Mouse (Mus musculus): ENCODE data around the gene Gm37240. TPM values are rescaled to one million over a fixed set of nuclear protein-coding genes. Genes with fewer than 3 reads are reported as not detected.

Gene Gm37240
- polyA plus RNA-seq, 1 experiment from 2014 or later, result 0.43 TPM

DNA sequence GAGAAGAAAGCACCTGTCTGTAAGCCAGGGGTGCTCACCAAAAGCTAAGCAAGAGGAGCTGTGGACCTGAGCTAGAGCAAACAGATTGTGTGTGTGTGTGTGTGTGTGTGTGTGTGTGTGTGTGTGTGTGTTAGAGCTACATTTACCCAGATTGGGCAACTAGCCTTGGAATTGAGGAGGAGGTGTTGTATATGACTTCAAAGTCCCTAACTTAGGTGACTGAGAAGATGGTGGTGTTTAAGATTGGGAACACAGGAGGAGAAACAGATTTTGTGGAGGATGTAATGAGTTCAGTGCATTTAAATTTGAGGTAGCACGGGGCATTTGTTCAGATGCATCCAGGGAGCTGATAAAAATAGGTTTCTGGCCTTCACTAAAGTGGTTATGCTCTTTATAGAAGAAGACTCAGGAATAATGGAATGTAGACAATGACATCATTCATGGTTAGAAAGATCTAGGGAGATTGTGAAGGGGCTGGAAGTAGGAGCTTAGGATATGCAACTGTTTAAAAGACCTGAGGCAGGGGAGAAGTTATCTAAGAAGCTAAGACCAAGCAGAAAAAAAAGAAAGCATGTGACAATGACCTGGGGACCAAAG lies 365.9 kb downstream of the Gm37240 start:
- Histone ChIP-seq H3K4me1 (replicated peaks; ENCODE audit: control insufficient read depth, insufficient read depth, low read length) (no peaks in the 10 kb centered on the region), H3K9me3 (ENCODE audit: control insufficient read depth, low read length) (no peaks in the 10 kb centered on the region), H3K9ac (ENCODE audit: low read length) (no peak overlapping the region), H3K4me2 (ENCODE audit: low read depth, low read length, severe bottlenecking) (no peak overlapping the region), H3K36me3 (ENCODE audit: control insufficient read depth, insufficient read depth, low read length) (no peaks in the 10 kb centered on the region), H3K27ac (ENCODE audit: low read depth, low read length) (no peak overlapping the region), H3K4me3 (ENCODE audit: low read depth, low read length) (no peak overlapping the region), H3K27me3 (ENCODE audit: control insufficient read depth, insufficient read depth, low read length) (no peaks in the 10 kb centered on the region)
- 93% methylated on average over 1 of the region's 1 CpGs for WGBS
- DNase-seq (ENCODE audit: low spot score), result no peak
- no peak for ATAC-seq (replicated peaks; ENCODE audit: low FRiP score)

DNA sequence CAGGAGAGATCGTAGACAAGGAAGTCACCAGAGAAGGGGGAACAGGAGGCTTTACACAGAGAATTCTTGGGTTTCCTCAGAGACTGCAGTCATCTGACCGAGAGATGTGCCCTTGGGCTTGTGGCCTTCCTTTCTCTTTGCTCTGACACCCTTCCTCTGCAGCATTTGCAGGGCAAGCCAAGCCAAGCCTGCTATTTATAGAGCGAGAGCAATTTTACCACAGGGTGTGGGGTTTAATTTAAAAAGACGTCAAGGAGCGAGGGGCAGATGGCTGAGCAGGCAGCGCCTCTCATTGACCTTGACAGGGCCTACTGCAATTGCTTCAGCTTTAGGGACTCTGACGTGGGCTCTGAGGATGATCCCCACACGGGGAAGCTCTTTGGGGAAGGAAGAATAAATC lies 368.6 kb downstream of the Gm37240 start:
- DNase-seq (ENCODE audit: low spot score) (no peak), ATAC-seq (replicated peaks; ENCODE audit: low FRiP score) (no peak)
- Histone ChIP-seq H3K27me3 (ENCODE audit: control insufficient read depth, insufficient read depth, low read length) (no peaks in the 10 kb centered on the region), H3K4me3 (ENCODE audit: low read depth, low read length) (no peak overlapping the region), H3K4me1 (replicated peaks; ENCODE audit: control insufficient read depth, insufficient read depth, low read length) (no peaks in the 10 kb centered on the region), H3K36me3 (ENCODE audit: control insufficient read depth, insufficient read depth, low read length) (no peaks in the 10 kb centered on the region), H3K9ac (ENCODE audit: low read length) (no peak overlapping the region), H3K9me3 (ENCODE audit: control insufficient read depth, low read length) (no peaks in the 10 kb centered on the region), H3K4me2 (ENCODE audit: low read depth, low read length, severe bottlenecking) (no peak overlapping the region), H3K27ac (ENCODE audit: low read depth, low read length) (no peak overlapping the region)
- 83% methylated on average over 8 of the region's 8 CpGs for WGBS

DNA sequence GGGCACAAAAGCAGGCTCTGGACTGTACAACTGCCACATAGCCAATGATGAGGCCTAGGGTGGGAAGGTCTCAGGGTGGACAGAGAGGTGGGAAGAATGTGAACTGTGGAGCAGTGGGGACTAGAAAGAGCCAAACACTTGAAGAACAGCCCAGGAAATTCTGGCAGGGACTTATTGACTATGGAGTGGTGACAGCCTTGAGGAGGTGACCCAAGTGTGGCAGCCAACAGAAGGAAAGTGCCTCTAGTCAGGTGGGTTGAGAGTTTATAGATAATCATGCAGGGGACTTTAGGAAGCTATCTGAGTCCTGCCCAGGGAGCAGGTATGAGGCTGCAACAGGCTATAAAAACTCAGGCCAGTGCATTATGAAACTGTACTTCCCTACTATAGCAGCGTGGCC lies 369.2 kb downstream of the Gm37240 start:
- 100% methylated on average over 1 of the region's 1 CpGs for WGBS
- Histone ChIP-seq H3K9me3 (ENCODE audit: control insufficient read depth, low read length) (no peaks in the 10 kb centered on the region), H3K9ac (ENCODE audit: low read length) (no peak overlapping the region), H3K36me3 (ENCODE audit: control insufficient read depth, insufficient read depth, low read length) (no peaks in the 10 kb centered on the region), H3K4me3 (ENCODE audit: low read depth, low read length) (no peak overlapping the region), H3K27ac (ENCODE audit: low read depth, low read length) (no peak overlapping the region), H3K4me1 (replicated peaks; ENCODE audit: control insufficient read depth, insufficient read depth, low read length) (no peaks in the 10 kb centered on the region), H3K27me3 (ENCODE audit: control insufficient read depth, insufficient read depth, low read length) (no peaks in the 10 kb centered on the region), H3K4me2 (ENCODE audit: low read depth, low read length, severe bottlenecking) (no peak overlapping the region)
- DNase-seq (ENCODE audit: low spot score) (no peak), ATAC-seq (replicated peaks; ENCODE audit: low FRiP score) (no peak)

DNA sequence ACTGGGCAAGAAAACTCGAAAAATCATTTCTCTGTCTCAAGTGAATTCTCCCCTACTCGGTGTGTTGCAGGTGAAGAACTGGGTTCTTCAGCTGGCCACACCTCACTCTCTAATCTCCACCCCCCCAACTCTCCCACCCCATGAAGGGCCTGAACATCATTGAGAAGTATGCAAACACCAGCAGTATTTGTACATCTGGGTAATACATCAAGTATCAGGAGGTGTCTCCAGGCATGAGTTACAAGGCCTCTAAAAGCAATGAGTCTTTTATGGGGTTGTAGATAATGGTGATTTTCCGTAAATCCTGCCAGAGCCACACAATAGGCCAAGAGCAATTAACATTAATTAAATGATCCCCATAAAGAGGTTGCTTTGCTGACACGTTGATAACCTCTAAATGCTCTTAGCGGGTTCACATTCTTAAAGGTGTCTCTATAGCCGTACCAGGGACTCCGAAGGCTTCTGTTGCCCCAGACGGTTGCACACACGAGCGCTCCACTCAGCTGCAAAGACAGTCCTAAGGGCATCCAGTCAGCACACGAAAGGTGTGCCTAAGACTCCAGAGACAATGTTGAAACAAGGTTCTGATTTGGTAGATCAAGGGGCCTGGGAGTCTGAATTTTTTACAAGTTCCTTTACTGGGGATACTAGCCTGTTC lies 370.4 kb downstream of the Gm37240 start:
- Histone ChIP-seq H3K27ac (ENCODE audit: low read depth, low read length) (no peak overlapping the region), H3K4me2 (ENCODE audit: low read depth, low read length, severe bottlenecking) (no peak overlapping the region), H3K4me3 (ENCODE audit: low read depth, low read length) (no peak overlapping the region), H3K4me1 (replicated peaks; ENCODE audit: control insufficient read depth, insufficient read depth, low read length) (no peaks in the 10 kb centered on the region), H3K27me3 (ENCODE audit: control insufficient read depth, insufficient read depth, low read length) (no peaks in the 10 kb centered on the region), H3K36me3 (ENCODE audit: control insufficient read depth, insufficient read depth, low read length) (no peaks in the 10 kb centered on the region), H3K9me3 (ENCODE audit: control insufficient read depth, low read length) (no peaks in the 10 kb centered on the region), H3K9ac (ENCODE audit: low read length) (no peak overlapping the region)
- DNase-seq (ENCODE audit: low spot score), result no peak
- no peak for ATAC-seq (replicated peaks; ENCODE audit: low FRiP score)
- 64% methylated on average over 11 of the region's 11 CpGs for WGBS

DNA sequence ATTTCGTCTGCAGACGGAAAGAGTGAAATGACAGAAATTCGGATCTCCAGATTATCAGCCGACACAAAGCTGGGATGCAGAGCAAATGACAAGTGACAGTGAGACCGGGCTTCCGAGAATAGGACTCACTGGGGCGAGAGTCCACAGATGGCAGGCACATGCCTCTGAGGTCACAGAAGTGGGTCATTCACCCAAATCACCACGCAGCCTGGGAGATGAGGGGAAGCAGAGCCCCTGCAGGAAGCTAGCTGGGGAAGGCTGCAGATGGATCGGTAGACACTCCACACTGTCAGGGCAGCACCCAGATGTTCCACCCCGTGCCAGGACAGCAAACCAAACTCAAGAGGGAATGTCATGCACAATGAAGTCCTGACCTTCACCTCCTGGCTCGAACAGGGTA lies 372.6 kb downstream of the Gm37240 start:
- H3K27ac ChIP-seq (ENCODE audit: low read depth, low read length), result no peak overlapping the region
- no peaks in the 10 kb centered on the region for H3K4me1 ChIP-seq (replicated peaks; ENCODE audit: control insufficient read depth, insufficient read depth, low read length)
- DNase-seq (ENCODE audit: low spot score), result no peak
- no peaks in the 10 kb centered on the region for H3K9me3 ChIP-seq (ENCODE audit: control insufficient read depth, low read length)
- no peak overlapping the region for H3K9ac ChIP-seq (ENCODE audit: low read length)
- WGBS, result 86% methylated on average over 11 of the region's 11 CpGs
- H3K4me3 ChIP-seq (ENCODE audit: low read depth, low read length), result no peak overlapping the region
- no peaks in the 10 kb centered on the region for H3K36me3 ChIP-seq (ENCODE audit: control insufficient read depth, insufficient read depth, low read length)
- no peaks in the 10 kb centered on the region for H3K27me3 ChIP-seq (ENCODE audit: control insufficient read depth, insufficient read depth, low read length)
- H3K4me2 ChIP-seq (ENCODE audit: low read depth, low read length, severe bottlenecking), result no peak overlapping the region
- no peak for ATAC-seq (replicated peaks; ENCODE audit: low FRiP score)

DNA sequence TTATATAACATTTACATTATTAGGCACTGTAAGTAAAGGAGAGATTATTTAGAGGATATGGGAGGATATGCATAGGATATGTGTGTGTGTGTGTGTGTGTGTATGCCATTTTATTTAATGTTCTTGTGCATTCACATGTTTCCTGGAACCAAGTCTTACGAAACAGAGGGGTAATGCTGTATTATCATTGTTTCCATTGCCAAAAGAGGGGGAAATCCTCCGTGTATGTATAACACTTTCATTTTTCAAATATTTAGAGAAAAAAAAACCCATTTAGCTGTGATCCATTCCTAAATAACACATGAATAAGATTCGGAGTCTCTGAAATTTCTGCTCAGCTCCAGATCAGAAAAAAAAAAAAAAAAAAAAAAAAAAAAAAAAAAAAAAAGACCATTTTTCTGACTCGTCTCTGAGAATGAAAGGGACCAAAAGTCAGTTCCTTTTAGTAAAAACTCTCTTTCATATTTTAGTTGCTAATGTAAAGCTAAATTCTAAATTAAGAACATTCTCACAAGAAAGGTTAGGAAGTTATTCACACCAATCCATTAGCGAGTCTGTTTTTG lies 378.5 kb downstream of the Gm37240 start:
- DNase-seq (ENCODE audit: low spot score) (no peak), ATAC-seq (replicated peaks; ENCODE audit: low FRiP score) (no peak)
- H3K4me3 ChIP-seq (ENCODE audit: low read depth, low read length), result no peak overlapping the region
- H3K9me3 ChIP-seq (ENCODE audit: control insufficient read depth, low read length), result no peaks in the 10 kb centered on the region
- H3K4me1 ChIP-seq (replicated peaks; ENCODE audit: control insufficient read depth, insufficient read depth, low read length), result no peaks in the 10 kb centered on the region
- H3K4me2 ChIP-seq (ENCODE audit: low read depth, low read length, severe bottlenecking), result no peak overlapping the region
- WGBS, result 87% methylated on average over 5 of the region's 5 CpGs
- no peaks in the 10 kb centered on the region for H3K36me3 ChIP-seq (ENCODE audit: control insufficient read depth, insufficient read depth, low read length)
- no peak overlapping the region for H3K27ac ChIP-seq (ENCODE audit: low read depth, low read length)
- H3K9ac ChIP-seq (ENCODE audit: low read length), result no peak overlapping the region
- H3K27me3 ChIP-seq (ENCODE audit: control insufficient read depth, insufficient read depth, low read length), result no peaks in the 10 kb centered on the region

DNA sequence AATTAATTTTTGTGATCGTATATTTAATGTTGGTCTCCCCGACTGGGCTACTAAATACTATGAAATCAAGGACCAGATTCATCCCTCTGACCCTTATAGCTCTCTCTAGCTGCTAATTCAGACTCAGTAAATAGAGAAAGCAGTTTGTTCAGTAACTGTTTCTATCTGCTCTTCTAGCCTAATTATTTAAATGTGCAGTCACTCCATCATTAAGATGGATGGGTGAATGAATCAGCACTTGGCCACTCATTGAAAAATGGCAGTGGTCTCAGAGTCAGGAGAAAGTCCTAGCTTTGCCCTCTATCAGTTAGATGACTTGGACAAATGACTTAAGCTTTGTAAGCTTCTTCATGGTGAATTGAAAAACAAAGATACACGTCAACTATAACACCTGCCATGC lies 387.2 kb downstream of the Gm37240 start:
- H3K27ac ChIP-seq (ENCODE audit: low read depth, low read length), result no peak overlapping the region
- H3K36me3 ChIP-seq (ENCODE audit: control insufficient read depth, insufficient read depth, low read length), result no peaks in the 10 kb centered on the region
- DNase-seq (ENCODE audit: low spot score), result no peak
- H3K9me3 ChIP-seq (ENCODE audit: control insufficient read depth, low read length), result no peaks in the 10 kb centered on the region
- H3K9ac ChIP-seq (ENCODE audit: low read length), result no peak overlapping the region
- no peaks in the 10 kb centered on the region for H3K27me3 ChIP-seq (ENCODE audit: control insufficient read depth, insufficient read depth, low read length)
- no peak for ATAC-seq (replicated peaks; ENCODE audit: low FRiP score)
- no peak overlapping the region for H3K4me3 ChIP-seq (ENCODE audit: low read depth, low read length)
- 92% methylated on average over 3 of the region's 3 CpGs for WGBS
- H3K4me1 ChIP-seq (replicated peaks; ENCODE audit: control insufficient read depth, insufficient read depth, low read length), result no peaks in the 10 kb centered on the region
- no peak overlapping the region for H3K4me2 ChIP-seq (ENCODE audit: low read depth, low read length, severe bottlenecking)

DNA sequence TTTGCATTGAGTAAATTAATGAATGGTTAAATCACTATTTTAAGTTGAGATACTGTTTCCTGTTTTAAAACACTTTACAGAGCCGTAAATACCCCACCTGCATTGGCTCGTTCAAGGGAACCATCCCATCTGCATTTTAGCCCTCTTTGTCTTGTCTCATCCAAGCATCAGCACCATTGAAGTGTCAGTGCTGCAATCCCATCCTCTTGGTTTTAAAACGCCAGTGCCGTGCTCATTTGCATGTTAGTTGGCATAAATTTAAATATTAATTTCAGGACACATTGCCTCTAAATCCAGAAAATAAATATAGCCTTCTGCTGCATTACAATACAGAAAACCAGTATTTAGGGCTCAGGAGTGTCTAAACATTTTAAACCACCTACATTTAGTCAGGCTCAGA lies 391.2 kb downstream of the Gm37240 start:
- ATAC-seq (replicated peaks; ENCODE audit: low FRiP score) (no peak), DNase-seq (ENCODE audit: low spot score) (no peak)
- Histone ChIP-seq H3K4me3 (ENCODE audit: low read depth, low read length) (no peak overlapping the region), H3K4me1 (replicated peaks; ENCODE audit: control insufficient read depth, insufficient read depth, low read length) (no peaks in the 10 kb centered on the region), H3K9me3 (ENCODE audit: control insufficient read depth, low read length) (no peaks in the 10 kb centered on the region), H3K27ac (ENCODE audit: low read depth, low read length) (no peak overlapping the region), H3K27me3 (ENCODE audit: control insufficient read depth, insufficient read depth, low read length) (no peaks in the 10 kb centered on the region), H3K9ac (ENCODE audit: low read length) (no peak overlapping the region), H3K4me2 (ENCODE audit: low read depth, low read length, severe bottlenecking) (no peak overlapping the region), H3K36me3 (ENCODE audit: control insufficient read depth, insufficient read depth, low read length) (no peaks in the 10 kb centered on the region)
- WGBS, result 81% methylated on average over 4 of the region's 4 CpGs

DNA sequence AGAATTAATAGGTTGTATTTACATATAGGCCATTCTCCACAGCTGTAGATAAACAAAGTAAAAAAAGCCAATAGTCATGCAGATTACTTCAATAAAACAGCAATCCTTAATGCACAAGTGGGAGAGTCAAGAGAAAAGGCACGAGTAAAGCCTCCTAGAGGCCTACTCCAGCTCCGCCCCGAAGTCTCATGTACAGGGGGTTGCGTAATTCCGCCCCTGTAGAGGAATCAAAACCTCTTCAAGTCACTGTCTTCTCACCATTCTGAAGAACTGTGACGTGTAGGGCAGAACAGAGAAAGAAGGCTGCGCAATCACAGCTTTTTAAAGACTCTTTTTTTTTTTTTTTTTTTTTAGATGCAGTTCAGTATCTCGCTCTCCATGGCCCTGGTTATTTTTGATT lies 393.5 kb downstream of the Gm37240 start:
- Histone ChIP-seq H3K27ac (ENCODE audit: low read depth, low read length) (no peak overlapping the region), H3K4me2 (ENCODE audit: low read depth, low read length, severe bottlenecking) (no peak overlapping the region), H3K27me3 (ENCODE audit: control insufficient read depth, insufficient read depth, low read length) (no peaks in the 10 kb centered on the region), H3K4me1 (replicated peaks; ENCODE audit: control insufficient read depth, insufficient read depth, low read length) (no peaks in the 10 kb centered on the region), H3K4me3 (ENCODE audit: low read depth, low read length) (no peak overlapping the region), H3K9me3 (ENCODE audit: control insufficient read depth, low read length) (no peaks in the 10 kb centered on the region), H3K9ac (ENCODE audit: low read length) (no peak overlapping the region), H3K36me3 (ENCODE audit: control insufficient read depth, insufficient read depth, low read length) (no peaks in the 10 kb centered on the region)
- 84% methylated on average over 8 of the region's 8 CpGs for WGBS
- no peak for DNase-seq (ENCODE audit: low spot score)
- ATAC-seq (replicated peaks; ENCODE audit: low FRiP score), result no peak

Data from forebrain, embryonic 11.5 days (tissue).